Mouse (Mus musculus): ENCODE results near the gene Osbpl10.

Gene Osbpl10

DNA sequence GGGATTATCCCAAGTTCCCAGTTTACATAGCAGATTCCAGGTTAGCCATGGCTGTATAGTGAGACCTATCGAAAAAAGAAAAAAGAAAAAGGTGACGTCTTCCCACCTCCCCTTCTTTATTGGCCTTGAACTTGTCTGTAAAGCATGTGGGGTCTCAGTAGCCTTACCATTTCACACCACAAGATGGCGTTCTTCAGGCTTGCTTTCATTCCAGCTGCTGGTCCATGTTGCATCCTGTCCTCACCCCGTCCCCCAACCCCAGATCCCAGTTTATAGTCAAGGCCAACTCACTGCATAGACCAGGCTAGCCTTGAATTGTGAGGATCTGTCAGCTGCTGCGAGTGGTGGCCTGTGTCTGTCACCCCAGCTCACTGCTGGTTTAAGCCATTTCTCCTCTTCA lies 111.3 kb downstream of the Osbpl10 start:
- DNase-seq (ENCODE audit: low spot score): no peak

- no peak for DNase-seq (ENCODE audit: low spot score)
Observed at GRCm38 (mm10) chr9:115096481-115096880, 118.1 kb downstream of the Osbpl10 start.

- no peak for DNase-seq (ENCODE audit: low spot score)
Observed at GRCm38 (mm10) chr9:115097340-115097739, 119.0 kb downstream of the Osbpl10 start.

DNA sequence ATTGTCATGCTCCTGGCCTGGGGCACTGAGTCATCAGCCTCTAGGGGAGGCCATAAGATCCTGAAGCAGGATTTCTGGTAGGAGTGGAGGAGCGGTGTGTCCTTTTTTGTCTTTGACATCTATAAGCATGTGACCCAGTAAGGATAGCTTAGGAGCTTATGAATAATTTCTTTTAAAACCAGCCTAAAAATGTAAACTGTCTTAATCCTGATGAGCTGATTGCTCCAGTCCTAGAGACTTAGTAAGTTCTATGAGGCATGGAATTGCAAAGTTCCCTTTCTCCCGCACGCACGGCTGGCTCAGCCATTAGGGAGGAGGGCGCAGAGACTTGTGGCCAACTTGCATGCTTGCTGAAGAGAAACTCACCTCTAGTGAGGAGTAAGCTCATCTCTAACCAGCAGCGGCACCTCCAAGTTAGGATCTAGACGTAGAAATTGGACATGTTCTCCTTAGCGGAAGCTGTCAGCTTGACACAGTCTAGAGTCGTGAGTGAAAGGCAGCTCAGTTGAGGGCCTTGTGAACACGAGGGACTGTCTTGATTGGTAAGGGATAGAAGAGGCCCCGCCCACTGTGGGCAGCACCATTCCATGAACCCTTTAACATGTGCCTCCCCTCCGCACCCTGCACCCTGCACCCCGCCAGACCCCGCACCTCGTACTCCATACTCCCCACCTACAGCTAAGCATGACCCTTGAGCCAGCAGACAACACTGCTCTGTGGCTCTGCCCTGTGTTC lies 122.0 kb downstream of the Osbpl10 start:
- DNase-seq (ENCODE audit: low spot score): no peak

DNA sequence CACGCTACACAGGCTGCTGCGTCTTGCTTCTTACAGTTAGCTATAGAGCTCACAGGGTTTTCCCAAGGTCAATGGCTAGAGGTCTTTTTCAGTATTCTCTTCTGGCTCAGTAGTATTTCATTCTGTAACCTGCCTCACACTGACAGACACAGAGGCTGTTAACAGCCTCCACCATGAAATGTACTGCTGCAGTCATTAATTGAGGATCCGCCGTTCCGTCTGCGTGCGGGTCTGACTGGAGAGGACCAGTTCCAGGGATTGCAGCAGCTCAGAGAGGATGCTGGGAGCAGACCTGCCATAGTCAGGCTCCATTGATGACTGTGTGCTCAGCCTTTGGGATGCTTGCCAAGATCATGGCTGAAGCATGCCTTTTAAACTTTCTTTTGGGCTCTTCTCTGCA lies 129.1 kb downstream of the Osbpl10 start:
- no peak for DNase-seq (ENCODE audit: low spot score)

GRCm38 (mm10) chr9:115110655-115111054 lies 132.3 kb downstream of the Osbpl10 start:
- no peak for DNase-seq (ENCODE audit: low spot score)

GRCm38 (mm10) chr9:115117314-115117713 lies 138.9 kb downstream of the Osbpl10 start:
- no peak for DNase-seq (ENCODE audit: low spot score)

- DNase-seq (ENCODE audit: low spot score): peak; percentile 53
Observed at GRCm38 (mm10) chr9:115120276-115120675, 141.9 kb downstream of the Osbpl10 start.

GRCm38 (mm10) chr9:115120678-115121224 lies 142.4 kb downstream of the Osbpl10 start:
- peak; percentile 75 for DNase-seq (ENCODE audit: low spot score)

DNA sequence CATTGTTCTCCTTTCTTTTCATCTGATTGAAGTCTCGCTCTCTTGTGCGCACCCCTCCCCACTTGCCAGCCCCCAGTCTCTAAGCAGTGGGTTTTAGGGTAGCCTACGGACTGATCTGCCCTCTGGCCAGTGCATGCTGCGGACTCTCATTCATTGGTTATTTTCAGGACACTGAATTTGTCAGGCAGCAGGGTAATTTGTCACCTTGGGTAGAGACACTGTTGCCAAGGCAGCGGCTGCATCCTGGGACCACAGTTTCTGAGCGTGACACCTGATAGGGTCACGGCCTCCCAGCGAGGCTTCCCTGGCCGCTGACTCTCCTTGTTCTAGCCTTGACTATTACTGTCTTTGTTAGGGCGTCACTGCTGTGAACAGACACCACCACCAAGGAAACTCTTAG lies 149.0 kb downstream of the Osbpl10 start:
- DNase-seq (ENCODE audit: low spot score): no peak

DNA sequence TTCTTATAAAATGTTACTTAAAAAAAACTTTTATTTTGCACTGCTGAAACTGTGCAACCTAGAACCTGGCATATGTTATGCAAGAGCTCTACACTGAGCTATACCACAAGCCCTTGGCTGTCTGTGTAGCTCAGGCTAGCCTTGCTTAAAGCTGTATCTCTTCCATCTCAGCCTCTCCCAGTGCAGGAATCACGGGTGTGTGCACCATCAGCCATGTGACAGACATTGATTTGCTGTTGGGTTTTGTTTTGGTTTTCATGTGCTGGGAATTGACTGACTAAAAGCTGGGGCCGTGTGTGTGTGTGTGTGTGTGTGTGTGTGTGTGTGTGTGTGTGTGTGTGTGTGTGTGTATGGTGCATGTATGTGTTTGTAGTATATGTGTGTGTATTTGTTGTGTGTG lies 155.6 kb downstream of the Osbpl10 start:
- no peak for DNase-seq (ENCODE audit: low spot score)

GRCm38 (mm10) chr9:115134736-115135135 lies 156.4 kb downstream of the Osbpl10 start:
- DNase-seq (ENCODE audit: low spot score): no peak

GRCm38 (mm10) chr9:115135352-115135751 lies 157.0 kb downstream of the Osbpl10 start:
- no peak for DNase-seq (ENCODE audit: low spot score)

DNA sequence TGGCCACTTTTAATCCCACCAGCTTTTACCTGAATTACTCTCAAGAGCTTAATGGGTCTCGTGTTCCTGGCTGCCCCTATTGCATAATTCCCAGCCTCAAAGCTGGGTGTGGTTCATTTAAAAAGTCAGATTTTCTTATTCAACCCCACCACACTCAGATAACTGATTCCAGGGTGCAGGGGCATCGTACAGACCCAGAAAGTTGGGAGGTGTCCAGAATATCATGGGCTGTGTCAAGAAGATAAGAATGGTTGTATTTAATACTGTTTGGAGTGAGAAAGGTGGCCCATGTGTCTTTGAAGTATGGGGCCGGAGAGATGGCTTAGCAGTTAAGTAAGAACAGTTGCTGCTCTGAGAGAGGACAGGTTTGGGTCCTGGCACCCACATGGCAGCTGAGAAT lies 159.5 kb downstream of the Osbpl10 start:
- no peak for DNase-seq (ENCODE audit: low spot score)

- no peak for DNase-seq (ENCODE audit: low spot score)
Observed at GRCm38 (mm10) chr9:115139597-115140332, 161.4 kb downstream of the Osbpl10 start.

- no peak for DNase-seq (ENCODE audit: low spot score)
Observed at GRCm38 (mm10) chr9:115147141-115147540, 168.8 kb downstream of the Osbpl10 start.

DNA sequence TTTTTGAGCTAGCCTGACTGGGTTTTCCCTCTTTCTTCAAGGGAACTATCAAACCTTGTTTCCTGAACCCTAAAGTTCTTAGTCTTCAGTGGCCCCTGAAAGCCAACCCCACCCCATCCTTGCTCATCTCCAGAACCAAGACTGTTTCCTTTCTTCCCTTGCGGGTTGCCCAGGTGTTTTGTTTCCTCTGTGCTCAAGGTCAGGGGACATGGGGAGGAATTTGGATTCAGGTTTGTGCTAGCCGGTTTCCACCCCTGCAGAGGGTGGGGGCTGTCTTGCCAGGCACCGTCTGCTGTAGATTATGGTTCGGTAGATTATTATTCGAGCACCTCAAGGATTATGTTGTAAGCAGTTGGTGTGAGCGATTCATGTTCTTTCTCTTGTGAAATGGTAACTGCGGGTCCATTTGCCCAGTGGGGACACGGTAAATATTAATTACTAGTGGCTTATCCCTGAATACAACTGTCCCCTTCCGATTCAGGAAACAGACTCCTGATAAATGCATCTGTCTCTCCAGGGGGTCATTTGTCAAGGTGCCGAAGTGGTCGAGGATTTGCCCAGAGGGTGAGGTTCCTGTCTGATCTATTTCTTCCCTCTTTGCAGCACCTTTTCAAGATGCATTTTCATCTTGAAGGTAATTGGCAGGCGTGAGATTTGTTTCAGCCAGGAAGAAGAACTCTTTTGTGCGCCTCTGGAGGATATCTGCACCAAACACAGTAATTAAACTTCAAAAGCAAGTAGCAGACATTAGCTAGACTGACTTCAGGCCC lies 169.4 kb downstream of the Osbpl10 start:
- DNase-seq (ENCODE audit: low spot score): no peak

GRCm38 (mm10) chr9:115149011-115149756 lies 170.8 kb downstream of the Osbpl10 start:
- DNase-seq (ENCODE audit: low spot score): no peak

- no peak for DNase-seq (ENCODE audit: low spot score)
Observed at GRCm38 (mm10) chr9:115161591-115161990, 183.2 kb downstream of the Osbpl10 start.

GRCm38 (mm10) chr9:115163031-115163430 lies 184.7 kb downstream of the Osbpl10 start:
- peak; percentile 77 for DNase-seq (ENCODE audit: low spot score)

DNA sequence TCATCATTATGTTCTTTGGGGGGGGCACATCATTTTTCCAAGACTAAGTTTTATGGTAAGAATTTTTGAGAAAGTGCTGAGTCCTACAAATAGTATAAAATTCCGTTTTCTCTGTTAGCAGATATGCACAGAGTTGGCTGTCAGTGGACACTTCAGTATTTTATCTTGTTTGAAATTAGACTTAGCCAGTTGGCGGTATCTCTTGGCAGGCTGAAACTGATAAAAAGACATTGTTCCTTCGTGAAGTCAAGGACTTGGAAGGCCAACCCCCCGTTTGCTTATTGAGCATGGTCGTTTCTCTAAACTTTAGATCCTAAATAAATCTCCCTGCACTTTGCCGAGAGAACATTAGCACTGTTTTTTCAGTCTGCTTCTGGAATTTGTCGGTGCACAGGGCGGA lies 185.3 kb downstream of the Osbpl10 start:
- no peak for DNase-seq (ENCODE audit: low spot score)

DNA sequence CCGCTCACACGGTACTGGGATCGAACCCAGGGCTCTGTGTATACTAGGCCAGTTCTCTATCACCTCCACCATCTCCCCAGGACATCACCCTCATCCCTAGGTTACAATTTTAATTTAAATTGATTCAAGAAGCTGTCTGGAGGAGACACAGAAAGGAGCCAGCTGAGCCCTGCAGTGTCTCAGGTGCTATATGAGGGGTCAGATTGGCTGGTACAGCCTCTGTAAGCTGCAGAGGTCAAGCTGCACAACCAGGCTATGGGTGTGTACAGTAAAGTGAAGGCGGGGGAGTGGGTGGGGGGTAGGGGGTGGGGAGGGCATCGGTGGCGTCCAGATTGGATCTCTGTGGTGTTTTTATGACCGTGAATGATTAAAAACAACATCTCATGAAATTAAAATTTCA lies 186.0 kb downstream of the Osbpl10 start:
- no peak for DNase-seq (ENCODE audit: low spot score)
